Mouse (Mus musculus) C2C12 (cell line): ENCODE data around the gene Myg1. TPM values are rescaled to one million over a fixed set of nuclear protein-coding genes. Genes with fewer than 3 reads are reported as not detected.
A peak's percentile ranks its signal among the peaks of the same experiment; 100 is the strongest.

ENCODE experiments used
- H3K27me3 ChIP-seq: one replicate; pipeline ENCODE4 v1.6.1; 2011; ENCODE audit not compliant: control insufficient read depth, insufficient read depth, insufficient read length
- H3K36me3 ChIP-seq: one replicate; pipeline ENCODE4 v1.6.1; 2011; ENCODE audit not compliant: control insufficient read depth, insufficient read depth
- H3K4me3 ChIP-seq: one replicate; pipeline ENCODE4 v1.5.1; 2011; ENCODE audit warnings: mild to moderate bottlenecking, control low read depth; ENCODE audit not compliant: poor library complexity, insufficient read depth, severe bottlenecking
- H3K79me2 ChIP-seq: one replicate; pipeline ENCODE4 v1.6.1; 2011; ENCODE audit not compliant: control insufficient read depth, insufficient read depth
- H3K79me3 ChIP-seq: one replicate; pipeline ENCODE4 v1.6.1; 2011; ENCODE audit warnings: low read depth, control low read depth
- H3ac ChIP-seq: one replicate; pipeline ENCODE3; 2011; ENCODE audit warnings: low read depth; ENCODE audit not compliant: control insufficient read depth, insufficient read length
- CEBPB ChIP-seq: IDR thresholded peaks from one replicate; pipeline ENCODE4 v1.6.1; 2011; ENCODE audit warnings: low read depth, mild to moderate bottlenecking, control low read depth, moderate library complexity
- CTCF ChIP-seq: IDR thresholded peaks from one replicate; pipeline ENCODE4 v1.5.1; 2011; ENCODE audit not compliant: control insufficient read depth, insufficient read depth, insufficient read length
- FOSL1 ChIP-seq: IDR thresholded peaks from one replicate; pipeline ENCODE4 v1.8.0; 2011; ENCODE audit warnings: mild to moderate bottlenecking, low read length; ENCODE audit not compliant: poor library complexity, insufficient read depth, severe bottlenecking
- MAX ChIP-seq: IDR thresholded peaks from one replicate; pipeline ENCODE4 v1.6.1; 2011; ENCODE audit warnings: mild to moderate bottlenecking, control low read depth
- MYOD1 ChIP-seq: IDR thresholded peaks from one replicate; pipeline ENCODE4 v1.6.1; 2011; ENCODE audit warnings: low read depth; ENCODE audit not compliant: control insufficient read depth, insufficient read length
- MYOG ChIP-seq: IDR thresholded peaks from one replicate; pipeline ENCODE4 v1.6.1; 2011; ENCODE audit not compliant: control insufficient read depth, insufficient read length; ENCODE audit errors: extremely low read depth
- USF1 ChIP-seq: IDR thresholded peaks from one replicate; pipeline ENCODE4 v1.6.1; 2011; ENCODE audit warnings: low read depth, mild to moderate bottlenecking, control low read depth, moderate library complexity
- polyA plus RNA-seq: library from polyadenylated mRNA; unstranded; fragments of >200 nt; fragmentation: generic; extraction: Trizol; gene quantifications from one replicate; pipeline ENCODE4 v1.2.1, GENCODE M21; 2012; ENCODE audit warnings: missing spikeins

The Myg1 gene
- polyA plus RNA-seq, 1 experiment = 152 TPM

DNA sequence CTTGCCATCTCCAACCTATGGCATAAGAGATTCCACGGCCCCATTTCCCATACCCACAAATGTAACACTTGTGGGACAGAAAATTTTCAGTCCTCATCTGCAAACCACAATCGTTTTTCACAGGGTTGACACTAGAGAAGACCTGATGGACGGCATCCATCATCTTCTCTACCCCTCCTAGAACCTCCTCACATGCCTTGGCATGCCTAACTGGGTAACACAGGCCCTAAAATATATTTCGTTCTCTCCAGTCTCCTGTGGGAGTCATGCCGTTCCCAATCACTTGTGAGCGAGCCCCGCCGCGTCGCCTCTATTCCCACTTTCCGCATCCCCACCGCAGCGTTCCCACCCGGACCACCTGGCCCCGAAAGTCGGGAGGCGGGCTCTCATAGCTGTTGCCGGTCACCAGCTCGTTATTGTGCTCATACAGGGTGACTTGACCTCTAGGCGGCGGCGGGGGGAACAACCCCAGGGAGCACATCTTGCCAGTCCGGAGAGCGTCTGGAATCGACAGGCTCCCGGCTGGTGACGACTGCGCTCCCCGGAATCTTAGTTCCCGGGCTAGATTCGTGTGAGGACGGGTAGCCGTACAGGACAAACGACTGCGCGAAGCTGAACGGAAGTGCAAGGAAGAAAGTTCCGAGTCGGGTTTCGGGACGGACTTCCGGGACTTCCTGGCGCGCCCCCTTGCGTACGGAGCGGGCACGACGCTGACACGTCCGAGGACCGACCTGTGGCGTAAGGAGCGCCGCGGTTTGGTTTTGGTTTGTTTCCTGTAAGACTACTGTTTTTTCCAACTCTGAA lies 18.8 kb downstream of the Myg1 start, which contains the start of gene Aaas:
Gene Aaas (minus strand): TSS at position 634 of the 804 bp plus-strand sequence.
- H3K79me2 ChIP-seq = peaks cover 44% of the 10 kb centered on the region
- TF ChIP-seq CEBPB (no peak), MYOG (no peak), FOSL1 (no peak), MYOD1 (no peak), CTCF (peak; percentile 99), MAX (peak; percentile 96), USF1 (no peak)
- no peaks in the 10 kb centered on the region for H3K27me3 ChIP-seq
- H3K36me3 ChIP-seq = peaks cover 32% of the 10 kb centered on the region
- H3K79me3 ChIP-seq = peaks cover 19% of the 10 kb centered on the region
- peak within 1 kb of the TSS; percentile 83 for H3ac ChIP-seq
- peak within 1 kb of the TSS; percentile 97 for H3K4me3 ChIP-seq

GRCm38 (mm10) chr15:102350942-102351291 lies 19.4 kb downstream of the Myg1 start:
- peaks cover 16% of the 10 kb centered on the region for H3K79me3 ChIP-seq
- peak overlapping the region; percentile 28 for H3ac ChIP-seq
- H3K4me3 ChIP-seq = peak overlapping the region; percentile 97
- peaks cover 38% of the 10 kb centered on the region for H3K79me2 ChIP-seq
- TF ChIP-seq MYOG (no peak), FOSL1 (no peak), CEBPB (no peak)
- H3K36me3 ChIP-seq = peaks cover 27% of the 10 kb centered on the region
- no peaks in the 10 kb centered on the region for H3K27me3 ChIP-seq

DNA sequence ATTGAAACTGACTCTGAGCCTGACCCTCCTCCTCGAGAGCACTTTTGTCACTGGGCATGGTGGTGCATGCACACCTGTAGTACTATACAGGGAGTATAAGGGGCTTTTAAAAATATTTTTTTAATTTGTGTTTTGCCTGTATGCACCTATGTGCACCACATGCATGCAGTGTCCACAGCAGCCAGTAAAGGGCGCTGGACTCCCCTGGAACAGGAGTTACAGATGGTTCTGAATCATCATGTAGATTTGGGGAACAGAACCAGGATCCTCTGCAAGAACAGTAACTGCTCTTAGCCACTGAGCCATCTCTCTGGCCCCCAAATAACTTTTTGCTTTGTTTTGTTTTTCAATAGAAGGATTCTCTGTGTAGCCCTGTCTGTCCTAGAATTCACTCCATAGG lies 20.7 kb downstream of the Myg1 start:
- H3K79me3 ChIP-seq = peaks cover 14% of the 10 kb centered on the region
- H3K36me3 ChIP-seq = peaks cover 14% of the 10 kb centered on the region
- H3ac ChIP-seq = no peak overlapping the region
- no peak overlapping the region for H3K4me3 ChIP-seq
- peaks cover 25% of the 10 kb centered on the region for H3K79me2 ChIP-seq
- TF ChIP-seq USF1 (no peak), MAX (no peak), MYOD1 (no peak), MYOG (no peak), CTCF (no peak), CEBPB (no peak), FOSL1 (no peak)
- no peaks in the 10 kb centered on the region for H3K27me3 ChIP-seq

GRCm38 (mm10) chr15:102353986-102354385 lies 22.5 kb downstream of the Myg1 start:
- Histone ChIP-seq H3ac (no peak overlapping the region), H3K79me3 (peaks cover 11% of the 10 kb centered on the region), H3K27me3 (no peaks in the 10 kb centered on the region), H3K36me3 (no peaks in the 10 kb centered on the region), H3K79me2 (peaks cover 15% of the 10 kb centered on the region), H3K4me3 (no peak overlapping the region)
- TF ChIP-seq FOSL1 = no peak
- TF ChIP-seq CEBPB = no peak
- TF ChIP-seq MYOG = no peak
- no peak for TF ChIP-seq MAX
- TF ChIP-seq USF1 = no peak
- TF ChIP-seq CTCF = no peak
- no peak for TF ChIP-seq MYOD1

GRCm38 (mm10) chr15:102355134-102355870 lies 23.8 kb downstream of the Myg1 start:
- no peaks in the 10 kb centered on the region for H3K36me3 ChIP-seq

More at GRCm38 (mm10) chr15:102355134-102355870, 23.8 kb downstream of the Myg1 start:
- Histone ChIP-seq H3K79me2 (peaks cover 2% of the 10 kb centered on the region), H3K79me3 (no peaks in the 10 kb centered on the region), H3K27me3 (no peaks in the 10 kb centered on the region), H3K4me3 (no peak overlapping the region), H3ac (peak overlapping the region; percentile 0)
- no peak for TF ChIP-seq FOSL1
- no peak for TF ChIP-seq MYOG
- no peak for TF ChIP-seq USF1
- peak; percentile 52 for TF ChIP-seq CTCF
- TF ChIP-seq CEBPB = no peak
